In the genomic region with DNA sequence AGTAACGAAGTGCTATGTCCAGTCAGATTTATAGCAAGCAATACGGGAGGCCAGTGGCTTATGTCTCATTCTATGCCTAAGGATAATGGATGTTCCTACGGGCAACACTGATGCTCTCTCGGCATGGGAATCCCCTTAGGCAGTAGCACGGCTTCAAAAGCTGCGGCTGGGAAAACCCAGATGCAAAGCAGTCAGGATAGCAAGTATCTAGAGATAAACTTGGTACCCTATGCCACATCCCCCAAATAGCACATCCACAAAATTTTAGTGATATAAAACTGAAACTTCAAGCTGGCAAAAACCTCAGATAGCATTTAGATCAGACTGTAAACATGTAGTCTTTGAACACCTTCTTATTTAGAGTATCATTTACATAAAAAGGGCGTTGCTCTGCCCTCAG, we compare ENCODE assay signal across 10 mouse cellular contexts.
"Had no signal": no experiment of that assay in that cellular context is flagged by ENCODE, and none has a peak within 500 bp of the region (broad histone marks: within the 10 kb centered on the region; RNA-seq: fewer than 3 reads in every experiment).

No protein-coding gene starts in this region.

- ATAC-seq: liver, postnatal 0 days; midbrain, embryonic 13.5 days had no signal

- DNase-seq: kidney, adult 18-20 months; kidney, postnatal 10 days; kidney, postnatal 4 days; liver; liver, embryonic 13.5 days; liver, postnatal 0 days; right cerebral cortex, postnatal 4 days; thymus, adult 2 months; thymus, postnatal 25 days had no signal
